Mouse (Mus musculus) heart, adult 8-10 months (tissue): ENCODE data around the gene Itpk1. TPM values are rescaled to one million over a fixed set of nuclear protein-coding genes. Genes with fewer than 3 reads are reported as not detected.

ENCODE experiments used
- DNase-seq: peaks from one replicate; pipeline ENCODE4 v3.0.0; 2022; ENCODE audit warnings: low spot score
- total RNA-seq, 4 experiments: library from RNA; stranded (reverse); gene quantifications; 2 replicates each; pipeline ENCODE4 v1.2.4; 2022

Itpk1 gene
- total RNA-seq = 1 to 10 TPM; 6.9 to 8.0 (median 7.6) TPM

DNA sequence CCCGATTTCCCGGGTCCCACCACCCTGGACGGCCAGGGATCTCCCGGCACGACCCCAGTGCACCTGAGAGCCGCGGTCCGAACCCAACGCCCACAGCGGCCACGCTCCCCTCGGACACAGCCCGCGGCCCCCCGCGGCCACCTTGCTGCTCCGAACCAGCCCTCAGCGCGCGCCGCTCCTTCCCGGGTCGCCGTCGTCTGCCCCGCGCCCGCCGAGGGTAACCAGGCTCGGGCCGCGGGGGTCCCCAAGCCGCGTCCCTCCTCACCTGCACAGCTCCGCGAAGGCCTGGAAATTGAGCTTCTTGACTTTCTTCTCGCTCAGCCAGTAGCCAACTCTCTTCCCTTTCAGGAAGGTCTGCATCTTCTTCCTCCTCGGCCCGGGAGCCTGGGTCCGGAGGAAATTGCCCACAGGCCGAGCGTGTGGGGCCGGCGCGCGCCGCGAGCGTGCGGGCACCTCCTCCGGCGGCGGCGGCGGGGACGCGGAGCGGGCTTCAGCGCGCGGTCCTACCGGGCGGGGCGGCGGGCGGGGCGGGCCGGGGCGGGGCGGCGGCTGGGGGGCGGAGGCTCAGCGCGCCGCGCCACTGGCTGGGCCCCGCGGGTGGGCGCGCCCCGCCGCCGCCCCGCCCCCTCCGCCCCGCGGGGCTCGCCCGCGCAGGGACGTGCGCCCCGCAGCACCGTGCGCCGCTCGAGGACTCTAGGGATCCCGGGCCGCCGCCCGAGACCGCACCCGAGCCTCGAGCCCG lies at the start of gene Itpk1:
Itpk1 (minus strand) TSS at position 474 of the 742 bp plus-strand sequence.
- DNase-seq = no peak

DNA sequence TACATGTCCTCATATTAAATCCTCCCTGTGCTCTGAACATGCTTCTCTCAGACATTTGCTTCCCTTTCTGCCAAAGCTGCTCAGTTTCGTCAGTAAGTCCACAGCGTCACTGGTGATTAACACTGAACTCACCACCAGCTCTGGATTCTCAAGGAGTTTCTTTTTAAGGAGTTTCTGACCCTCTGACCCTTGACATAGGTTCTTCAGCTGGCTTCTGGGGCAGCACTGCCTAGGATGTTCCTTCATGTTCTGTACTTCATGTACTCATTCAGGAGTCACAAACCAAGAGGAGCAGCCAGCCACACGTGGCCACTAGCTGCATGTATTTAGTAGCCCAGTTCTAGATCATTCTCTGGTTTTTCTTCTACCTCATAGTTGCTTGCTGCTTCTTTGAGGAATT lies 43.5 kb upstream of the Itpk1 start:
- no peak for DNase-seq

DNA sequence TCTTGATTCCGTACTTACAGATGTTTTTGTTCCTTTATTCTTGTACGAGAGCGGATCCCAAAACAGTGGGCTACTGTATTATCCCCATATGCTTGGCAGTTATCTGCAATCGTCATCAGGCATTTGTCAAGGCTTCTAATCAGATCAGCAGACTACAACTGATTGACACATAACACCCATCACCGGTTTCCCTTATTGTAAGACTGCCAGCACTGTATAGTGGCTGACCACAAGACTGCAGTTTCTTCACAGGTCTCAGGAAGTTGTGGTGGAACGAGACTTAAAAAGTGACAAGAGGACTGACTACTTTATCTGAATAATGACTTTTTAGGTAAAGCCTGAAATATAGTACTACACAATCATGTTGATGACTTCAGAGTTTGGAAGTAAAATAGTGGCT lies 40.1 kb upstream of the Itpk1 start:
- DNase-seq = no peak

DNA sequence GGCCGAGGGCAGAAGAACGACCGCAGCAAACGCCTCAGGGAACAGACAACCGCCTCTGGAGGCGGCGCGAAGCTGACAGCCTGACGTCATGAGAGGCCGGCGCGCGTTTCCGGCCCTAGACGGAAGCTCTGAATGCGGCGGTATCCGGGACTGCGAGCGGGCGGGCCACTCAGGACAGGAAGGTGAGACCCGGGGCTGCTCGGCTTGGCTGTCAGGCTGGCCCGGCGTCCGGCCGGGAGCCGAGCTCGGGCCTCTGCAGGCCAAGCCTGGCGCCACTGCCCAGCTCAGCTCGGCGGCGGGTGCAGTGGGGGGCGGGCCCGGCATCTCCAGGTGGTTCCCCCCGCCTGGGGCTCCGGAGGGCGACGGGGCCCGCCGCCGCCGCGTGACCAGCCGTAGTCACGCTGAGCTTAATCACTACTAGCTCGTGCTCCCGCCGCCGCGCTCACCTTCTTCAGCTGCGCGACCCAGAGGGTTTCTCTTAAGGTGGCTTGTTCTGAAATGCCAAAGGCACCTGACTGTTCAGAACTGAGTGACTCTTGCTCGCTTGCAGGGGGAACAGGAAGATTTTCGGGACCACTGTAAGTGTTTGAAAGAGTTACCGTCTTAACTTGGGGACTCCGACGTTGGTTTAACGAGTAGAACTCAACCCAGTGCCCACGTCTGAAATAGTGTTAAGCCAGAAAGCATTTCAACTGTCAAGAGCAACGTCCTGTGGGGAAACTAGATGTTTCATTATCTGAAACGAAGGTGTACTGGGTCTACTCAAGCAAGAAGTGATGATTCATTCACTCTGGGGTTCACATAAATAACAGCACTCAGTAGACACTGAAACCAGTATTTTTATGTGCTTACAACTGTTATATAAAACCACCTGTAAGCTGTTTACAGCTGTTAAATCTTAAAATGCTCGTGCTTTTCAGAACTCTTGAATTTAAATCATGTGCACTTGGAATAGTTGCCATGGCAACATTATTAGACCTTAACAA lies 39.2 kb upstream of the Itpk1 start, which contains the start of the genes Moap1 and Tmem251:
Moap1 (minus strand) TSS at position 73 of the 986 bp plus-strand sequence.
Tmem251 (plus strand) TSS at position 174 of the 986 bp plus-strand sequence.
- peak; percentile 90 for DNase-seq

DNA sequence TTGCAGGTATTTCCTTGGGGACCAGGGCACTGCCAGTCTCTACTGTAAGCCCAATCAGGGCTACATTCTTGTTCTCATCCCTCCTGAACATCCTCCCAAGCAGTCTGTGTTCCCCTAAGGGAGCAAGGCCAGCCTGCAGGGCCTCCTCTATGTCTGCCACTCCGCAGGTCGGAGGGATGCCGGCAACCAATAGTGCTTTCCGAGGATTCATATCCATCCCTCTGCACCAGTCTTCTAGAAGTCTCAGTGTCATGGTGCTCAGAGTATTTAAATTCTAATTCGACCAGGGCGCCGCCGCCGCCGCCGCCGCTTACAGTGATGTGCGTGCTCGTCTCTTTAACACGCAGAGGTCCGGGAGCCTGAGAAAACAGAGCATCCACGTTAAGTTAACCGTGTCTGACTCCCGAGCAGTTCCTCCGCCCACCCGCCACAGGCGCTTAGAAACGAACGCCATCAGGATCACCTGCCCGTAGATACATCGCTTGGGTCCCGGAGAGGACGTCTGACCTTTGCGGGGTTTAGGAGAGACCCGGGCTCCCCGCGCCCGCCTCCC lies 38.4 kb upstream of the Itpk1 start:
- DNase-seq = no peak

DNA sequence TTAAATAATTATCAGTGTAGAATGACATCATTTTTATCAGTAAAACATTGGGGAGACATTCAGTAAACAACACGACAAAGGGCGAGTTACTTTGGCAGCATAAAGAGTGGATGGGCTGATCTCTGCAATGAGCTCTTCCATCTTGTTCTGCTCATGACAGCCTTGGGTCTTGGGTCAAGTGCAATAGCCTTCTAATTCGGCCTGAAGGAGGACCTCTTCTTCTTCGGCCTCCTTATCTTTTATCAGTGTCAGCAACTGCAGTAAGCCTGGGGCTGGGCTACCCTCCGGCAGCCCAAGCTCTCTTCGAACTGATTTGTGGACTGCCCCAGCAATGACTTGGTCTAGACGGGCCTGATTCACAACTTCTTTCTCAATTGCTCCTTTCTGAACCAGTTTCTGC lies 37.3 kb upstream of the Itpk1 start:
- no peak for DNase-seq

DNA sequence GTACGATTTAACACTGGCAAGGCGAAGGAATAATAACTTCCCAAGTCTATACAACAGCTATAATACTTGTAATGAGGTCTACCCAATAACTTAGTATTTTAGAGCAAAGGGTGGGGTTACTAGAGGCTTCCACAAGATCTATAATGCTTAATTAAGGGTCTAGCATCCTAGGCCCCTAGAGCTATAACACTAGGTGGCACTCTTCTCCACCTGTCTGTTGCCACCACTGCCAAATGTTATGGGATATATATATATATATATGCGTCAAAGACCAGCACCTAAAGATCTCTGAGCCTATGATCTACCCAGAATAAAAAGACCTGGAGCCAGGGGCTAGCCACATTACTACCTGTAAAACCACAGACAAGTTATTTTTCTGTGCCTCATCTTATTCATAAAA lies 35.6 kb upstream of the Itpk1 start:
- no peak for DNase-seq

DNA sequence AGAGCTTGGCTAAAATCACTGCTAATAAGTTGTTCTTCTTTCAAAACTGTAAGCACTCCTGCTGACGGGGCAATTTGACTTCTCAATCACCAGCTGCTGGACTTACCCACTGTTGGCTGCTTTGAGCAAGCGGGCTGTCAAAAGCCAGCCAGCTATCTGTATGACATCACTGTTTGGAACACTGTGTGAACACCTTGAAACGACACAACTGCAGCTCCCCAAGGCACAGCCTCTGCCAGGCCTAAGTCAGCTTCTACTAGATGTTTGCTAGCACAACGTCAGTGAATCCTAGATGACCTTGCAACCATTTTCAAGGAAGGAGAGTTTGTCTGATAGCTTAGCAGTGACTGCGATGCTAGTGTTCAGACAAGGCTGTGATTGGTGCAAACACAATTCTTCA lies 34.4 kb upstream of the Itpk1 start:
- DNase-seq = no peak

DNA sequence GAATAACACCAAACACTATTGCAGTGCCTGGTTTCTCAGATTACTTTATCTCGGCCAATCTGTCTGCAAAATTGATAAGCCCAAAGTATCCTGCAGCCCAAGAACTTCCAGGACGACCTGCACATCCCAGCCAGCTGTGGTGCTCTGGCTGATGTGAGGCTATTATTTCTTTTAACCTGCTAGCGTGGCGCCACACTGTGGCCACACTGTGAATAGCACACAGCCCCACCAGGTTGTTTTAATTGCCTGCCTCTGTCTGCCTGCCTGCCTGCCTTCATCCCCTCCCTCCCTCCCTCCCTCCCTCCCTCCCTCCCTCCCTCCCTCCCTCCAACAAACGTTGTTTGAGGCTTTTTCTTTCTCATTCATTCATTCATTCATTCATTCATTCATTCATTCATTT lies 28.7 kb upstream of the Itpk1 start:
- DNase-seq = peak; percentile 47

DNA sequence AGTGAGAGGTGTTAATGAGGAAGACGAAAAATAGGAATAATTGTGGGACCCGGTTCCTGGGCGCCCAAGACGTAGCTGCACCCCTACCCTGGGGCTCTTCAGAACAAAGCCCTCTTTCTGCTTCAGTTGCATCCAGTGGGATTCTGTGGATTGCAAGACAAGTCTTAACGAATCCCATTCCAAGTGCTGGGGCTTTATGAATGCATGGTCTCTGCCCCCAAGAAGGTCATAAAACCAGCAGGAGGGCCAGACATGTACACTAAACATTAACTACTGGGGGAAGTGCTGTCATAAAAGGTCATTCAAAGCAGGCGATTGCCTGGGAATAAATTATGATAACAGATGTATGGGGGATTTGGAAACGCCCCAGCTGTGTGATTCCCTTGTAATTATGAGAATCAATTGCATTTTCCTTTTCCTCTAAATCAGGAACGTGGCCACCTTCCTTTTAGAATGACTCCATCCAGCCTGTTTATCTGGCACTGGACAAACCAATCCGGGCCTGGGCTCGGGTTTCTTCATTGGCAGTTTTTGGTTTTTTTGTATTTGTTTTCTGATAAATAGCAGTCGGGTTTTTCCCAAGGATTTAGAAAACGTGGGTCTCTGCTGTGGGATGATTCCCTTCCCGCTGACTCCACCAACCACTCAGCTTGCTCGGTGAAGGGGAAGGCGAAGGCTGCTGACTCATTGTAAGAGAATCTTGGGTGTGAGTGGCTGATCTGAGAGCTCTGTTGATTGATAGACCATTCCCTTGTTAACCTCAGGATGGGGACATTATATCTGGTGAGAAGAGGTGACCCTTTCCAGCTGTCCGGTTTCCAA lies 26.3 kb upstream of the Itpk1 start:
- no peak for DNase-seq

DNA sequence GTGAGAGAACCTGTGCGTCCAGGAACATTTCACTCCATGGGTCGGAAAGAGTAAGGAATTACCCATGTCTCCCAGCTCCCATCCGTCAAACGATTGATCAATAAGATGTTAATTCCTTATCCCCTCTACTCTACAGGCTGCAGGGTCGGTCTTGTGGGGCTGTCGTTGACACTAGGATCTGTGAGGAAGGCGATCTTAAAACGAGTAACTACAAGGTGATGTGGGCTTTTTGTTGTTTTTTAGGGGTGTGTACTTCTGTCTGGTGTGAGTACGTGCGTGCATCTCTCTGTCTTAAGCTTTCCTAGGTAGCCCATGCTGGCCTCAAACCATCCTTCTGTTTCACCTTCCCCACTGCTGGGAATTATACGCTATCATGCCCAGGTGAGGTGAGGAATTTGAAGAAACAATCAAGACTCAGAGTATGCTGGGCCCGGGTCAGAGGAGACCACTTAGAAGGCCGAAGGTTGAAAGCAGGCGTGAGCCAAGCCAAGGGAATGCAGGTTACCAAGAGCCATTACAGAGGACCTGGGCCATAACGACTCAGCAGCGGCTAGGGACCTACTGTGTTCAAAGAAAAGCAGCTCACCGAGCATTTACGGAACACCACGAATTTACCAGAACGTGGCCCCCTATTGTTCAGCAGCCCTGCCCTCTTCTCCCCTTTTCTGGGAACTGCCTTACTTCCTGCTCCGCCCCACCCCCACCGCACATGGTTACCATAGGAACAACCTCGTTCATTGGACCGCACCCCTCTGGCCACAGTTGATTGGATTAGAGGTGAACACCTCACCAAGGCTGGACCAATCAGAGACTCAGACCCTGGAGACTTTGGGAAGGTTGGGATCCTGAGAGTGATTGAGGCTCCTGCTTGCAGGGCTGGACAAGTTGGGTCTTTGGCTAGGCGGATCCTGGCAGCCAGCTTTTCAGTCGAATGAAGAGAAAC lies 25.4 kb upstream of the Itpk1 start:
- no peak for DNase-seq

DNA sequence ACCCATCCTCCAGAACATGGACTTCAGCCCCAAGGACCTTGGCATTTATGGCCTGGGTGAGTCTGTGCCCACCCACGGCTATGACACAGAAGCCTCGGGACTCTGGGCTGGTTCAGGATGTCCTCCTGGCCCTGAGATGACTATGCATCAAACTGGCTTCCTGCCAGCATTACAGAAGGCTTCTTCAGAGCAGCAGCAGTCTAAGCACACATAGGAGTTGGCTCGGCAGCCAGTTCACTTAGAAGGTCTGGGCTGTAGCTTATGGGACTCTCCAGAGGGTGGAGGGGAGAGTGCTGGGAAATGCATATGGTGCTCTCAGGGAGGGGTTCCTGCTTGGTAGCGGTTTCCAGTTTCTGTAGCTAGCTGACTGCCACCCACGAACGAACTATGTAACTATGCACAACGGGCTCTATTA lies 21.0 kb upstream of the Itpk1 start:
- DNase-seq = no peak

DNA sequence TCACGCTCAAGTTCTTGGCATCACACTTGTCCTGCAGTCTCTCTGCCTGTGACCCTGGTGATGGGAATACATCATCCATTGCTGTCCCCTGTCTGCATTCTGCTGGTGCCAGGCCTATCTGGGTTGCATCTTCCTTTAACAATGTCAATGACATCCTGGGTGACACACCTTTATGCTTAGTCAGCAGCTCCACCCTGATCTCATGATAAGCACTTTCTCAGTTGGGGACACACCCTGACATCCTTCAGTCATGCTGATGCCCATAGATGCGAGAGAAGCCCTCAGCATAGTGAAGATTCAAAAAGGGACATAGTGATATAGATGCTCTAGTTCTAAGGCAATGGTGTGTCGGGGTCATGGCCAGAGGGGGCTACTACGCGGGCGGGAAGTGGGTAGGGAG lies 20.4 kb upstream of the Itpk1 start:
- DNase-seq = no peak

DNA sequence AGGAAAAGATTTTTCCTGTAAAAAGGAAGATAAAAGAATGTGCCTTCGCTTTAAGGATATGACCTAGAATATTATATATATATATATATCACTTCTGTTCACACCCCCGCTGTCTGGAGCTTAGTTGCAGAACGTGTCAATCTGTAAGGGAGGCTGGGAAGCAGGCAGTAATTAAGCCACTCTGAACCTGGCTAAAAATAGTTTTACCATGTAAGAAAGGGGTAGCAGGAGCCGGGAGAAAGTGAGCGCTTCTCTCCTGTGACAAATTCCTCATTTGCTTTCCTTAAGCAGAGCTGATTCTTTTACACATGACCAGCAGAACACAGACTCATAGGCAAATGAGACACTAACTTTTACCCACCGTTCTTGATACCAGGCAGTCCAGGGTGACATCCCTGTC lies 19.1 kb upstream of the Itpk1 start:
- no peak for DNase-seq

DNA sequence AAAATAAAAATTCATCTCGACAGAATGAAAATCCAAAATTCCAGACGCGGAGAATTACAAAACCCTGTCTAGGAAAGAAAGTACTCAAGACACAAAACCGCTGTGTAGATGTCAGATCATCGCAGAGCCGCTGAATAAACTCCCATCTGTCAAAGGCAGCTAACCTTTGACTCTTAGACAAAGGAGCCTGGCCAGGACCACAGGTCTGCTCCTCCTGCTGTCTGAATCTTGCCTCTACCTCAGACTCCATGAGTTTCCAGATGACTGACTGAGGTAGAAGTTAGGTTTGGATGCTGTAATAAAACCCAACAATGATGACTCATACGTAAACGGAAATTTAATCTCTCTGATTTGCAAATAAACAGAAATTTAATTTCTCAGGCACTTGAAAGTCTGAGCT lies 18.2 kb upstream of the Itpk1 start:
- DNase-seq = no peak

DNA sequence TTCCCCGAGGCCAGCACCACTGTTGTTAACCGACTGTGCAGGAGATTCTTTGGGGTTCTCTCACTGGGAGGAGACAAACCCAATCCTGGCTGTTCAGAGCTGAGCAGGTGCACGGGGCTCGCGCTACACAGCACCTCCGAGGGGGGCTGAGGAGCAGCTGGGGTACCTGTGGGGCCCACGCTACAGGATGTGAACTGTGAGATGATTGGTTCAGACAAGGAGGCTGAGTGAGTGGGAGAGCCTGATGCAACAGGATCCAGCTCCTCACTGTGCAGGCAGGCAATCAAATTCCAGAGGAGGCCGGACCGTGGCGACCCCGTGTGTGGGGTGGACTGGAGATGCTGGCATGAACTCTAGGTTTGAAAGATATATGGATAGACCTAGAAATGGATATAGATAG lies 17.7 kb upstream of the Itpk1 start:
- DNase-seq = no peak

DNA sequence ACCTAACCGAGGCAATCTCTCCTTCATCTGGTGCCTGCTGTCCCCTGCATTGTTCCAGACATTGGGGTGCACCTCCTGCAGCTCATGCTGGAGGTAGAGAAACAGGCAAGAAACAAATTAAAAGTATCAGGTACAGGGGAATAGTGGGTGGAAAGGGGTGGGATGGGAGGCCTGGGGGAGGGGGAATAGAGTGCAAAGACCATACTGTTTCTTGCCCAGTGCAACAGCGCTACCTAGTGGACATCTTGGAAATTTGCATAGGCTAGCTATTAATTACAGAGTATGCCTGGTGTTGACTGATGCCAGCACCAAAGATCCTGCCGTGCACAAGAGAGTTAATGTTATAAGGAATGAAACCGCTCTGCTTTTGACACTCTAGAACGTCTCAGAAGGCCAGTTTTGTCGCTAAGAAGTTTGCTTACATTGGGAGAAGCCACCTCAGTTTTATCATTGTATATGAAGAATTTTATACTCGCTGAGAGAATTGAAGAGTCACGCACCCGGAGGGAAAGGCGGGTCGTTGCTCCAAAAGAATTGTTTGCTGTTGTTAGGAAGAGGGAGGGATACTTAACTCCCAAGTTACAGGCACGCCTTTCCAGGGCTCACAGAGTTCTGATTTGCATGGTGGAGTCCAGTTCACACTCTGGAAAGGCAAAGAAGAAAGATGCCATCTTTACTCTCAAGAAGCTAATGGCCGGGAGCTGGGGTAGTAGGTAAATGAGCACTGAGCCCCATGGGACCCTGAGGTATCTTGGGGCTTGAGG lies 15.0 kb upstream of the Itpk1 start:
- DNase-seq = peak; percentile 31

DNA sequence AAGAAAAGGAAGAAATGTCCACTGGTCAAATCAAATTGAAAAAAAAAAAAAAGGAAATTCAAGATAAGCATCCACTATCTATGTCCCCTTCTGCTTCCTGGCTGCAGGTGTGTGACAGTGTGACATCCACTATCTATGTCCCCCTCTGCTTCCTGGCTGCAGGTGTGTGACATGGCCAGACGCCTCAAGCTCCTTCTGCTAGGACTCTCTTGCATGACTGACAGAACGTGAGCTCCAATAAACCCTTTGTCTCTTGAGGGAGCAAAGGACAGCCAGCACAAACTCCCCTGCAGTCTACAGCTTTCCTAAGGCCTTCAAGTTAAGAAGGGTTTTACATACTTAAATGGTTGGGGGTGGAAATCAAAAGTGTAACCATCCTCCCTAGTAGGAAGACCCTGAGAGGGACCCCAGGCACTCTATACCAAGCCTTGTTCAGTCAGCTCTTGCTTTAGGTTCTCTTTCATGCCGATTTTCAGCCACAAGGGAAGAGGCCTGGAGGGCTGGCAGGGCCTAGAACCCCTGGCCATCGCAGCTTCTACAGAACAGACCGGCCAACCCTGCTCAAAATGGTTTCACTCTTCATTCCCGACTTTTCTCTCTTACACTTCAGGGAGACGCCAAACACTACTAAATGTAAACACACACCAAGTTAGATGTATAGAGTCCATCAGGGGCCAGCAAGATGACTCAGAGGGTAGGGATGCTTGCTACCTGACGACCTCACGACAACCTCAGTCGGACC lies 10.1 kb upstream of the Itpk1 start:
- no peak for DNase-seq

DNA sequence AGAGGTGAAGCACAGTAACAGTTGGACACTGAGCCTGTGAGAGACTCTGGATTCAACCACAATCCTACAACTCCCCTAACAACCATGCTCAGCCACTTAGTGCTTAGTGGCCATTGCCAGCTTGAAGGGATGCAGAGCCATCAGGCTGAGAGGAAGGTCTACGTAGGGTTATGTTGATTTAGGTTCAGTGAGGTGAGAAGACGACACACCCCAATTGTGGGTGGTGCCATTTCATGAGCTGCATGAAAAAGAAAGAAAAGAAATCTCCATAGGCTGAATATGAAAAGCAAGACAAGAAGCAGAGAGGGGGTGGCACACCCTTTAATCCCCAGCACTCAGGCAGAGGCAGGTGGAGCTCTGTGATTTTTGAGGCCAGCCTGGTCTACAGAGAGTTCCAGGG lies 9.4 kb upstream of the Itpk1 start:
- no peak for DNase-seq
